Mouse (Mus musculus) erythroblast, embryonic 14.5 days (primary cell): Measurements from ENCODE around the gene Slamf7. TPM values are rescaled to one million over a fixed set of nuclear protein-coding genes. Genes with fewer than 3 reads are reported as not detected.

Source experiments
- H3K27me3 ChIP-seq: 2 replicates; pipeline ENCODE4 v1.6.1; 2012; ENCODE audit warnings: inconsistent platforms; ENCODE audit not compliant: control insufficient read depth
- H3K36me3 ChIP-seq: 2 replicates; pipeline ENCODE4 v1.6.1; 2012; ENCODE audit warnings: mild to moderate bottlenecking, inconsistent platforms; ENCODE audit not compliant: control insufficient read depth
- H3K4me1 ChIP-seq: 2 replicates; pipeline ENCODE4 v1.6.1; 2012; ENCODE audit warnings: inconsistent platforms; ENCODE audit not compliant: control insufficient read depth
- H3K4me3 ChIP-seq: replicated peaks from 2 replicates; pipeline ENCODE3; 2012; ENCODE audit warnings: moderate library complexity, mild to moderate bottlenecking, inconsistent platforms
- H3K9me3 ChIP-seq: 2 replicates; pipeline ENCODE4 v1.6.1; 2012; ENCODE audit warnings: low read length, inconsistent platforms, mixed read lengths; ENCODE audit not compliant: control insufficient read depth
- GATA1 ChIP-seq: IDR thresholded peaks from 2 replicates; pipeline ENCODE4 v1.6.1; 2012; ENCODE audit warnings: low read length, inconsistent platforms, mixed read lengths
- TAL1 ChIP-seq: IDR thresholded peaks from 3 replicates; pipeline ENCODE4 v1.6.1; 2012; ENCODE audit warnings: low read length, inconsistent platforms, mixed read lengths
- polyA plus RNA-seq: library from polyadenylated mRNA; stranded (reverse); fragments of >175 nt; gene quantifications from 2 replicates; pipeline ENCODE4 v1.2.3, GENCODE M21; 2012

Gene Slamf7
- not detected in 2 replicates for polyA plus RNA-seq

GRCm38 (mm10) chr1:171652734-171653133 is at the start of gene Slamf7:
Gene Slamf7, minus strand, starts transcription at chr1:171653035.
- no peak within 1 kb of the TSS for H3K4me3 ChIP-seq
- H3K9me3 ChIP-seq = no peaks in the 10 kb centered on the region
- no peaks in the 10 kb centered on the region for H3K27me3 ChIP-seq
- TF ChIP-seq GATA1 = no peak
- TF ChIP-seq TAL1 = no peak
- H3K36me3 ChIP-seq = no peaks in the 10 kb centered on the region
- H3K4me1 ChIP-seq = no peaks in the 10 kb centered on the region

DNA sequence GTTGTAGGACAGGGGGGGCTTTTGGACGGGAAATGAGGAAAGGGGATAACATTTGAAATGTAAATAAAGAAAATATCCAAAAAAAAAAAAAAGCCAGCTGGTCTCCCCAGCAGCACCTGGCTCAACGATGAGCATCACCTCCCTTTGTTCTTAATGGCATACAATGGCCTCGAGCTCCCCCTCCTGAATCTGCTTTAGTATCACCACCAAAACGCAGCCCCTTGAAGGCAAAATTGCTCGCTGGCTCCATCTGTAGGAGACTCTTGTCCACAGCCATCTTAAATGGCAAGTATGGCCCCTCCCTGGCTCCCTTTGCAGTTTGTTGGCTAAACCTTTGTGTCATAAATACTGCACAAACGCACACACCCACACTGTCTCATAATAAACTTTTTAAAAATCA is 46.1 kb upstream of the Slamf7 start:
- TF ChIP-seq TAL1 (no peak), GATA1 (no peak)
- Histone ChIP-seq H3K27me3 (no peaks in the 10 kb centered on the region), H3K36me3 (no peaks in the 10 kb centered on the region), H3K4me1 (no peaks in the 10 kb centered on the region; the same call in 1 of the 2 replicates), H3K9me3 (no peaks in the 10 kb centered on the region), H3K4me3 (no peak overlapping the region)

DNA sequence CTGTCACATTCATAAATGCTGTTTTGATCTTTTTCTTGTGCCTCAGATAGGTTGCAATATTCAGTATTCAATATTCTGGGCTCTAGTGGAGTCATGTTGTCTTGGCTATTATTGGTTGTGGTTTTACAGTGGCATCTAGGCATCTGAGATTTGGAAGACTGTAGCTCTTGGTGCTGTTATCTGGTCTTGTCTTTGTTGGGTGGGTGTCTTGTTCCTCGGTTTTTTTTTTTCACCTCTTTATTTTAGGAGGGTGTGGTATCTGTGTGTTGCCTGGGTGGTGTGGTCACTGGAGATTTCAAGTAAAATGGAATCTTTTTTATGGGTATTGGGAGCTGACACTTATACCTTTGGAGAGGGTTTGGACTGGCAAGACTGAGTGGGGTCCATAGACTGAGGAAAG is 41.1 kb upstream of the Slamf7 start:
- no peaks in the 10 kb centered on the region for H3K27me3 ChIP-seq
- TF ChIP-seq TAL1 = no peak
- TF ChIP-seq GATA1 = no peak
- H3K9me3 ChIP-seq = no peaks in the 10 kb centered on the region
- no peaks in the 10 kb centered on the region for H3K36me3 ChIP-seq
- H3K4me1 ChIP-seq = no peaks in the 10 kb centered on the region; the same call in 1 of the 2 replicates
- no peak overlapping the region for H3K4me3 ChIP-seq

DNA sequence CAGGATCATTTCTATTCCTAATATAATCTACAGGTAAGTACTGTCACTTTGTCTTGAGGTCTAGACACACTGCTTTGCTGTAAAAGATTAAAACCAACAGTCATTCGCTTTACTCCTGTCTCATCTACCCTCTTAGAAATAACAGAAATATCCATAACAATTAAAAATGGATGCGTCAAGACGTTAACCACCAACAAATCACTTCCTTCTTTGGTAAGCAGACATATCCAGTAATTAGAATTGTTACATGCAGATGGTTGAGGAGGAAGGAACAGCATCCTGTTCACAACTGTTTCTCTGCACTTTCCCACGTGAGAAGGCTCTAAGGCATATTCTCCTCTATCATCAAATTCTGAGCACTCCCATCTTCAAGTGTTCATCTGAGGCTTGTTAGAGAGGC is 34.5 kb upstream of the Slamf7 start:
- H3K27me3 ChIP-seq = no peaks in the 10 kb centered on the region
- no peaks in the 10 kb centered on the region for H3K4me1 ChIP-seq
- no peak overlapping the region for H3K4me3 ChIP-seq
- H3K36me3 ChIP-seq = no peaks in the 10 kb centered on the region
- TF ChIP-seq GATA1 = no peak
- TF ChIP-seq TAL1 = no peak
- H3K9me3 ChIP-seq = no peaks in the 10 kb centered on the region

DNA sequence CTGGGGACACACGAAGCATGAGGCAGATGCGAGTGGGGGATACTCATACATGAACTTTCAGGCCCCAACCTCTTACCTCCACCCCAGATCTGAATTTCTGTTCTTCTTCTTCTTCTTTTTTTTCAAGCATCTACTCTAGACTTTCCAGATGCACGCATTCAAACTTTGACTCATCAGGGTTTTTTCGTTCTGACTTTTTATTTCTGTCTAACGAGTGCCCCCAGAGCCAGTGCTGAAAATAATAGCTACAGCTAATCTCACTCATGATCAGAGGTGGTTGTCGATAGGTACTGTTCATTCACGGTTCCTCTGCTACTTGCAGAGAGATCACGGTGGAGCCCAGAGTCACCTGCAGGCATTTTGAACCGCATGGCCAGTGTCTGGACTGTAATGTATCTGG is 32.1 kb upstream of the Slamf7 start:
- H3K9me3 ChIP-seq = no peaks in the 10 kb centered on the region
- TF ChIP-seq GATA1 (no peak), TAL1 (no peak)
- H3K4me1 ChIP-seq = peaks cover 2% of the 10 kb centered on the region; the same call in 1 of the 2 replicates
- H3K27me3 ChIP-seq = no peaks in the 10 kb centered on the region
- H3K4me3 ChIP-seq = no peak overlapping the region
- H3K36me3 ChIP-seq = no peaks in the 10 kb centered on the region

DNA sequence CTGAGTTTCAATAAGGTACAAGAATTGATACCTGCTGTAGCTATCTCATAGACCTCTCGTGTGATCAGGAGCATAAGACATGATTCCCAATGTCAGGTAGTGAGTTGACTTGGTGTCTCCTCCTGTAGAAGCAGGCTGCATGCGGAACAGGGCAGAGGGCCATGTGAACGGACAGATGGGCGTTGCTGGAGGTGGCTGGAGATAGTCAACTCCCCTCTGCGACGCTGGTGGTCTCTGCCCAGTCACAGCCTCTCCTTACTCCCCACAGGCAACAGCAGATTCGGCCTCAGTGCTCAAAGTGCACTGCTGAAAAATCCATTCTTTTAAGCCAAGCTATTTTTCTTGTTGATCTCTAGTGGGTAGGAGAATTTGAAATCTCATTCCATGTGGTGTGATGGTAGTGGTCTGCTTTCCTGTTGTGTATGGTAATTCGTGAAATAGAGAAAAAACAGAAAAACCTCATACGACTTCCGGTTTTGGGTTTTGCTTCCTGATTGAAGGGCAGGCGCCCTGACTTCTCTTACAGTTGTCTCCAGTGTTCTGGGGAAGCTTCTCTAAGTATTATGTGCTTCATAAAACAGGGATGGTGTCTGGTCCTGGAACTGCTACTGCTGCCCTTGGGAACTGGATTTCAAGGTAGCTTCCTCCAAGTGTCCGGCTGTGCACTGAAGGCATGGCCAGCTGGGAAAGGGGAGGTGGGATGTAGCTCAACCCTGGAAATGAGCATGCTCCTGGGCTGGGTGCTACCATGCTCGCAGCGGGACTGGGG is 28.9 kb upstream of the Slamf7 start, which contains the start of gene Cd48:
Gene Cd48 (plus strand): TSS at position 479 of the 769 bp plus-strand sequence.
- no peaks in the 10 kb centered on the region for H3K9me3 ChIP-seq
- no peaks in the 10 kb centered on the region for H3K36me3 ChIP-seq
- no peaks in the 10 kb centered on the region for H3K27me3 ChIP-seq
- H3K4me3 ChIP-seq = no peak within 1 kb of the TSS
- TF ChIP-seq TAL1 = no peak
- no peak for TF ChIP-seq GATA1
- peaks cover 4% of the 10 kb centered on the region for H3K4me1 ChIP-seq

- Histone ChIP-seq H3K4me3 (no peak overlapping the region), H3K9me3 (no peaks in the 10 kb centered on the region), H3K27me3 (no peaks in the 10 kb centered on the region), H3K36me3 (no peaks in the 10 kb centered on the region), H3K4me1 (peaks cover 4% of the 10 kb centered on the region)
- no peak for TF ChIP-seq TAL1
- no peak for TF ChIP-seq GATA1
Observed at GRCm38 (mm10) chr1:171681009-171681408, 28.2 kb upstream of the Slamf7 start.

DNA sequence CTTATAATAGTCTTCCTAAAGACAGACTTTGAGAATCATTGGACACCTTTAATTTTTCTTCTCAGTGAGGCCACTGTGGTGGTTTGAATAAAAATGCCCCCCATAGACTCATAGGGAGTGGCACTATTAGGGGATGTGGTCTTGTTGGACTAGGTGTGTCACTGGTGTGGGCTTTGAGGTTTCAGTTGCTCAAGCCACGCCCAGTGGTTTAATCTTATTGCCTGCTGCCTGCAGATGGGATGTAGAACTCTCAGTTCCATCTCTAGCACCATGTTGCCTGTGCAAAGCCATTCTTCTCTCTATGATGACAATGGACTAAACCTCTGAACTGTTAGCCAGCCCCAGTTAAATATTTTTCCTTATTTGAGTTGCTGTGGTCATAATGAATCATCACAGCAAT is 24.9 kb upstream of the Slamf7 start:
- no peaks in the 10 kb centered on the region for H3K27me3 ChIP-seq
- no peaks in the 10 kb centered on the region for H3K9me3 ChIP-seq
- no peaks in the 10 kb centered on the region for H3K36me3 ChIP-seq
- H3K4me1 ChIP-seq = peaks cover 9% of the 10 kb centered on the region
- TF ChIP-seq GATA1 (no peak), TAL1 (no peak)
- H3K4me3 ChIP-seq = no peak overlapping the region

DNA sequence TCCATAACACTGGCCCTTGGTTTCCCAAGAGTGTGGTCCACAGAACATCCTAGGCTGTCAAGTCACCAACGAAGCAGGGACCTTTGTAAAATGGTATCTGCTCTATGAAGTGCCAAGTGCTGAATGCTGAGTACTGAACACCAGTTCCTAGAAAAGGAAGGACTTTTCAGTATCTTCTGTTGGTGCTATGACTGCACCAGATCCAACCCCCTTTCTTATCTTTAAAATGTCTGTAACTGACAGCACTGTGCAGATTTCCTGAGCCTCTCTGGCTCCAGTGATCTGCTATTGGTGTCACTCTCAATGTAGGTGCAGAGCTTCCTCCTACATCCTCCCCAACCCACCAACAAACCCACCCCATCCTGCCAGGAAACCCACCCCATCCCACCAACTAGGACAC is 21.6 kb upstream of the Slamf7 start:
- peaks cover 7% of the 10 kb centered on the region for H3K4me1 ChIP-seq
- H3K4me3 ChIP-seq = no peak overlapping the region
- no peaks in the 10 kb centered on the region for H3K9me3 ChIP-seq
- H3K36me3 ChIP-seq = no peaks in the 10 kb centered on the region
- TF ChIP-seq GATA1 = no peak
- TF ChIP-seq TAL1 = no peak
- H3K27me3 ChIP-seq = no peaks in the 10 kb centered on the region
